Mouse (Mus musculus): ENCODE measurements around the gene Tax1bp3.

Gene Tax1bp3

DNA sequence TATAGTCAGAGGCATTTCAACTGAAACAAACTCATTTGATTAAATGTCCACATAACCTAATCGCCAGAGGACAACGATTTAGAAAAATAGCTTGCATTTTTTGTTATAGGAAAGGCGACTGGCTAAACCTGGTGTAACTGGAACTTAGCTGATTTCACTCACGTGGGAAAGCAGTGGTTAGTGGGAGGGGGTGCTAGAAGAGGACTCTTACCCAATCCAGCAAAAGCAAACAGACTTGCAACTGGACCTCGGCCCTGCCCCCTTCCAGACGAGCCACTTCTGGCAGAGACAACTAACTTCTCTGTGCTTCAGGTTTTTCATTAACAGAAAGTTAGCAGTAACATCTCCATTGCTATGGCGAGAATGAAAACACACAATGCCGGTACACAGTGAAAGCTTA is 1.3 kb upstream of the Tax1bp3 start:
- no peak for DNase-seq (ENCODE audit: low spot score in 2 of 2)

DNA sequence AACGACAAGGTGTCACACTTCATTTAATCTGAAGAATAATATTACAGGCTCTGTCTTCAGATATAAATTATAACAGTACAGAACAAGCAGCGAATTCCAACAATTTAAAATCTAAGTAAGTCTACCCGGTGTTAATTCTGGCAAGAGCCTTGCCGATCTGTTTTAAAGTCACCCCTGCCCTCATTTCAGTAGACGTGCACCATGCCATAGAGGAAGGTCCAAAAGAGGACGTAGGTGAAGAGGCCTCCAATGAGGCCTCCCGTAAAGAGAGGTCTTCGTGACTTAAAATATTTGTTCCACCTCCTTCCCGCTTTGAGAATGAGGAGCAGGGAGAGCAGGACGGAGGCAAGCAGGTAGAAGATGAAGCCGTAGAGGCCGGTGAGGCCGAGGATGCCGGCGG is 697 bp upstream of the Tax1bp3 start:
- no peak for DNase-seq (ENCODE audit: low spot score in 2 of 2)

DNA sequence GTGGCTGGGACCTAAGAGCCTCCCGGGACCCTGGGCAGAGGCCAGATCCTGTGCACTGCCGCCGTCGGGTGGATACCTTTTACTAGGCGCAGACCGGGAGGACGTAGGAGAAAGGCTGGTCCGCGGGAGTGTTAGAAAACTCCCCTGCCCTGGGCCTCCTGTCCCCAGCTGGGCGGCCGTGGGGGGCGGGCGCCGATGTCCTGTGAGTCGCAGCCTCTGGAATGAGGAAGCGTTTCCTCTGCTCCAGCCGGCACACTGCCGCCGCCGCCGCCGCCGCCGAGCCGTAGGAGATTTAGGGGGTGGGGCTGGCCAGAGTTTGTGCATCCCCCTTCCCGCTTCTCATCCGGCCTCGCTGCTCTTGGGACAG is 609 bp downstream of the Tax1bp3 start:
- peak; percentile 84 to 89 for DNase-seq (ENCODE audit: low spot score in 2 of 2)

DNA sequence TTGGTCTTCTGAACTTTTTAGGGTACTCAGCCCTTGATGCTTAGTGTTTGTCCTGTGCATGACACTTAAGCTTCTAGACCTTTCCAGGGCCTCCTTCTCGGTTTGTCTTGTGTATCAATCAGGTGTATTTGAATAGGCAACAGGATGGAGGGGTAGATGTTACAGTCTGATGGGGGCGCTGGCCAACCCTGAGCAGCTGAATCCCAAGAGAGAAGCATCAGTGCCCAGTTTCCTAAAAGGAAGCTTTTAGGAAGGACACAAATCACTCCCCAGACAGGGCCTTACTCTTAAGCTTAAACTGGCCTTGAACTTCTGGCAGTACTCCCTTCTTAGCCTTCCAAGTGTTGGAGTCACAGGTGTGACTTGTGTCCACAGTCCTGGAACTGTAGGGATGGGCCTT is 1.0 kb downstream of the Tax1bp3 start:
- no peak for DNase-seq (ENCODE audit: low spot score in 2 of 2)

DNA sequence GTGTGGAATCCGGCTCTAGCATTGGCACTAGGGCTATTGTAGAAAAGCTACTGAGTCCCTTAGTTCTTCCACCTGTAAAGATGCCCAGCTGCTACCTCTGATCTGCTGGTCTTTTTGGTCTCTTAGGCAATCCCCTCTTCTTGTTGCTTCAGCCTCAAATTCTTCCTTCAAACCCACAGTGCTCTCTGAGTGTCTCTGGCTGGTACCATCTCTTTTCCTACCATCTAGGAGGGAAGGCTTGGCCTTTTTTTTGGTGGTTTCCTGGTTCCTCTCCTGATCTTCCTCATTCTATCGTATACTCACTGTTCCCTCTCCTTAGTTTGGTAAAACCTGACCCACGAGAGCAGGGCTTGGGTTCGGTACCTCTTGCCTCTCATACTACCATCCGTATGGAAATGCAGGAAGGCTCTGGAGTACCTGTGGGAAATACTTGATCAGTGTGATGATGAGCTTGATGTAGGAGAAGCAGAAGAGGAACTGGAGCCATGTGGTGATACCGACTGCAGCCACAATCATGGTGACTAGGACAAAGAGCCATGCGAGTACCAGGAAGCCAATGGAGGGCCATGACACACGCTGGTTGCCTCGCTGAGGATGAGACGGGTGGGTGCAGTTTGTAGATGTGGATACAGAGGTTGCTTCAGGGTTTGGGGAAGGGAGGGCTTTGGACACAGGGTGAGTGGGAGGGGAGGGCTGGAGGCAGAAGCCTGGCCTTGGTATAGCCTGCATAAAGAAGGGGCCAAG is 9.2 kb downstream of the Tax1bp3 start:
- no peak for DNase-seq (ENCODE audit: low spot score in 2 of 2)

DNA sequence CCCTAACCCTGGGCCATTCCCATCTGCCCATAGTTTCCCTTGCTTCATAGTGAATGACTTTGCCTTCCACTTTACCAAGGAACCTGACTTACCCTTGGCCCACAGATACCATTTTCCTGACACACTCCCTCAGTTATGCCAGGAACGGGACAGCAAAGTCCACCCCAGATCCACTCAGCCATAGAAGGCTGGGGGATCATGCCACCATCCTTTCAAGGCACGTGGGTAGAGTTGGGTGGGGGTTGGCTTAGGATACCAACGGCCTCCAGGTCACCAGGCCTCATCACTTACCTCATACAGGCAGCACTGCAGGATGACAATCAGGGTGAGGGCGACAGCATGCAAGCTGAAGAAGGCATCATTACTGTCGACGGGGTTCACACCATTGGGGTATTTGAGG is 10.3 kb downstream of the Tax1bp3 start:
- no peak for DNase-seq (ENCODE audit: low spot score in 2 of 2)

DNA sequence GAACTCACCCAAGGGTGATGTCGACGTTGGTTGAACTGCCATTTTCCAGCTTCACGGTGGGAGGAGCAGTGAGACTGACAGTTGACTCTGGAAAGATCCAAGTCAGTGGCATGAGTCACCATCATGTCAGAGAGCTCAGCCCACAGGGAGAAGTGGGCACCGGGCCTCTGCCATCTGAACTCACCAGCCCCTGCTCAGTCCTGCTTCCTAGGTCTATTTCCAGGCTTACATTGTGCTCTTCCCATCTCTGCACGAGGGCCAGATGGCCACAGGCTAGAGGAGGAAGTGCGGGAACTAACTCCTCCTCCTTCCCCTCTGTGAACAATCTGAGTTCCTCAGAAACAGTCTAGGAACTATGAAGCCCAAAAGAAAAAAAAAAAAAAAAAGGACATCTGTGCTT is 16.2 kb downstream of the Tax1bp3 start:
- DNase-seq (ENCODE audit: low spot score in 2 of 2) = no peak

DNA sequence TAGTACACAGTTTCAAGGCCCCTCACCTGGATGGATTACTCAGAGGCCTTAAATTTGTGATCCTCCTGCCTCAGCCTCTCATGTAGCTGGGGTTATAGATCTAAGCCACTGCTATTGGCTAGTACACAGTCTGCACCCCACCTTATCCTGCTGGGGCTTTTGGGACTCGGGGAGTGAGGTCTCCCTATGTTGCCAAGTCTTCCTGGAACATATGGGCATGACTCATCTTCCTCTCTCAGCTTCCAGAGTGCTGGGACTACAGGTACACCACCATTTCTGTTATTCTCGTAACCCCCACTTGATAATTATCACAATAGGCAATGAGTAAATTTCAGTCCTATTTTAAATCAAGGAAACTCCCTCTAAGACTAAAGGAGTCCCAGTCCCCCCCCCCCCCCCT is 17.6 kb downstream of the Tax1bp3 start:
- DNase-seq (ENCODE audit: low spot score in 2 of 2) = no peak

DNA sequence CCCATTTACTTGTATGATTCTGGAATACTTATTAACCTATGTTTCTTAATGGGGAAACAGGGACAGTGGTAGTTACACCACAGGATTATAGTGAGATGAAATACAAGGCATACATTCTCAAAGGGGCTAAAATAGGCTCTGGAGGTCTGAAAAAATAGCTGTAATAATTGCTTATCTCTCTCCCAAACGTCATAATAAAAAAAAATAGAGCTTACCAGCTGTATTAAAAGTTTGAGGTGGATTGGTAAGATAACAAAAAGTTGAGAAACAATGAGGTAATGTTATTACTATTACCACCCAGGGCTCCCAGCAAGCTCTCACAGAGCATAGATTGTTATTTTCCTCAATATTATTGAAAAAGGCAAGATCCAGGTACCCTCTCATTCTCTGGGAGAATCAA is 21.3 kb downstream of the Tax1bp3 start:
- no peak for DNase-seq (ENCODE audit: low spot score in 2 of 2)

DNA sequence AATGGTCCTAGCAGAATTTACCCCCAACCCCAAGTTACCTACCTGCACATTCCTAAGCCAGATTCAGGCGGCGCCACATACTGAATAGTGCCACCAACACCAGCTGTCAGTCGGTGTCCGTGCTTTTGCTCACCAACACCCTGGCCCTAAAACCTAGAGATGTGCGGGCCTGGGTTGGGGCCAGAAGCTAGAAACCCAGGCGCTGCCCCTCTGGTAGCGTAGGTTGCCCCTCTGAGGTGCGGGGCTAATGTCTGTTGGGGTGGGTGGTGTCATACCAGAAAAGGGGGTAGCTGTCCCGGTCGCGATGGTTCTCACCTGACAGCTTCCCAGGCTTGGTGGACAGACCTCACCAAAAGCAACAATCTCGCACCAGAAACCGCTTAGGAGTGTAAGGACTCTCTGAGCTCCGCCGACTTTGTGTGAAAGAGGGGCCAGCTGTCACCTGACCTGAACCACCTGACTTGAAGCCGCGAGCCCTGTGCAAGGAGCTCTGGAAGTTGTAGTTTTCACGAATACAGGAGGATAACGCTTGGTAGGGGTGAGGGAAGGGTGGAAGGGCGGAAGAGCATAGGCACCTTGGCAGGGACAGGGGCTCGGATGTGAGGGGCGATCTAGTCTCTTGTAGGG is 21.8 kb downstream of the Tax1bp3 start, which contains the start of gene Ctns:
Gene Ctns, minus strand, starts transcription at position 440 of the 627 bp plus-strand sequence.
- peak; percentile 75 to 79 for DNase-seq (ENCODE audit: low spot score in 2 of 2)

DNA sequence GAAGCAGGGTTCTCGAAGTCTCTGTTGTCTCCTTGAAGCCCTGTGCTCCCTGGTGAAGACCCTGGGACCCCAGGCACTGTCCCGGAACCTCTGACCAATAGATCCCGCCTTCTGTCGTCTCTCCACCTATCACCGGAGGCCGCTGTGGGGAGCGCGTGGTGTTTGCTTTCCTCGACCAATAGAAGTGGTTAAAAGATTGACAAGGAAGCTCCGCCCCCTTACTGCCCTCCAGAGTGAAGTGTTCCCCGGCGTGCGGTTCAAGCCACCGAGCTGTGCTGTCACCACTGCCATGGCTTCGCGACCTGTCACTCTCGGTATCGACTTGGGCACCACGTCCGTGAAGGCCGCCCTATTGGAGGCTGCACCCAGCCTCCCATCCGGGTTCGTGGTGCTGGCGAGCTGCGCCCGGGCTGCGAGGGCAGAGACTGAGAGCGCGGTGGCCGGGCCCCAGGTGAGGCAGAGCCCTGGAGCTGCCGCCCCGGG is 22.4 kb downstream of the Tax1bp3 start, which contains the start of gene Shpk:
Gene Shpk, plus strand, starts transcription at position 231 of the 483 bp plus-strand sequence.
- DNase-seq (ENCODE audit: low spot score in 2 of 2) = peak; percentile 88 to 93

DNA sequence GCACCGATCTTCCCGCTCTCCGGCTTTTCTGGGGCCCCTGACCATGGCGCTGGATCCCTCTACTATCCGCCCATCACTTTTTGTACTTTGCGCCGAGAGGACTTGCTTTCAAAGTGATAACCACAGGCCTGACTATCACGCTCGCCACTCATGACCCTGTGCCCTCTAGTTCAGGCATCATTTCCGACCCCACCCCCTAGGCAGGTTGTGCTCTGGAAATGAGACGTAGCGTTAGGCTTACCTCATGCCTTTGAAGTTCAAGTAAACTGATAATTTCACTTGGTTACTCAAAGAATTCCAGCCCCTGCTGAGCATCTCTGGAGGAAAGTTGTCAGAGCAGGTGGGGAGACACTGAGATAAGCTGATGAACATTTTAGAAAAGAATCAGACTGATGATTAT is 23.0 kb downstream of the Tax1bp3 start:
- no peak for DNase-seq (ENCODE audit: low spot score in 2 of 2)

DNA sequence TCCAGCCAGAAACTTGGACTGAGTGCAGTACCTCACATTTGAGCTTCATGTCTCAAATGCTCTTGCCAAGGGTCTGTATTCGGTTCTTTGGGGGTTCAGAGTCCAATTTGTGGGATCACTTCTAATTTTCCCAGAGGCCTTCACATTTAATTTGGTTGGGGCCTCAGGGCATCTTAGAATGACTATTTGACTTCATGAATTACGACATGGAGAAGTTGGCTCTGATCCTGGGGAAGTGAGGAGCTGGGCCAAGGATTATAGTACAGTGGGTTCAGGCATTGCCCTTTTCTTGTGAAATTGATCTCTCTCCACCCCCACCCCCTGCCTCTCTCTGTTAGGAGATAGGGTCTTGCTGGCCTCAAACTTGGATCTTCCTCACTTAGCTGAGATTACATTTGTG is 24.1 kb downstream of the Tax1bp3 start:
- DNase-seq (ENCODE audit: low spot score in 2 of 2) = no peak

DNA sequence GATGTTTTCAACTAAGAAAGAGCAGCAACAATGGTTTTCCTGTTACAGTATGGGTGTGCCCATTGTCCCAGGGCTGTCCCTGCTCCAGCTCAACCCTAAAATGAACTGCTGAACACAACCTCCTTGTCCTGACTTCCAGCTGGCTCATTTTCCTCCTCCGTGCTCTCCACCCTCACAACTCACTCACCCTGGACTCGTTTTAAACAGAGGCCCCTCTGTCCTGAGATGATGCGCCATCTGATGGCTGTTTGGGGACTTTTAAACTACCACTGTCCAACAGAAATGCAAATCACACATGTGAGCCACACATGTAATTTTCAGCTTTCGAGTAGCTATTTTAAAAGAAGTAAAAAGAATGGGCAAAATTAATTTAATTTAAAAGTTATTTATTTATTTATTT is 24.7 kb downstream of the Tax1bp3 start:
- DNase-seq (ENCODE audit: low spot score in 2 of 2) = no peak

DNA sequence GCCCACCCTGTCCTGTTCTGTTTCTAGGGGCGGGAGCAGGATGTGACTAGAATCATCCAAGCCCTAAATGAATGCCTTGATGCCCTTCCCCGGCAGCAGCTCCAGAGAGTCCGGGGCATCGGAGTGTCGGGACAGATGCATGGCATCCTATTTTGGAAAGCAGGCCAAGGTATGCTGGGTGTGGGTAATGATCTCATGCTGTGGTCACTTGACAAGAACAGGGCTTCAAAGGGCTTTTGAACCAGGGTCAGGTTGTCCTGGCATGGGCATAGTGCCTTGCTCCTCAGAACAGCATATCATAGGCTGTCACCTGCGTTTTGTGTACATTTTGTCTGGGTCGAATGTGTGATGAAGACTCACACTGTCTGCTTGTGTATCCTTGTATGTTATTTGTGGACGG is 27.0 kb downstream of the Tax1bp3 start:
- DNase-seq (ENCODE audit: low spot score in 2 of 2) = no peak

DNA sequence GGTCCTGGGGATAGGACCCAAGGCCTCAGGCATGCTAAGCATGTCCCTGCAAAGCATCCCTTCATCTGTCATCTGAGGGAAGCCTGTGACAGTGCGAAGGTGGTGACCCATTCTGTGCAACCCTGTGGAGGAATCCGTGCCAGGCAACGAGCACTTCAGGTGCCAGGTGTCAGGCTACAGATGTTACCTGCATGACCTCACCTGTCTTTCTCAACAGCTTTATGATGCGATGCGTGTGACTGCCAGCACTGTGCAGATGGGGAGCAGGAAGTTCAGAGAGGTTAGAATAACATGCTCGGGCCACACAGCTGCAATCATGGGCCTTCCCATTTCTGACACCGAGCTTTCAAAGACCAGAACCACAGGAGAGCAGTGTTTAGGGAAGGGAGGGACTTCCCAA is 28.3 kb downstream of the Tax1bp3 start:
- DNase-seq (ENCODE audit: low spot score in 2 of 2) = no peak

DNA sequence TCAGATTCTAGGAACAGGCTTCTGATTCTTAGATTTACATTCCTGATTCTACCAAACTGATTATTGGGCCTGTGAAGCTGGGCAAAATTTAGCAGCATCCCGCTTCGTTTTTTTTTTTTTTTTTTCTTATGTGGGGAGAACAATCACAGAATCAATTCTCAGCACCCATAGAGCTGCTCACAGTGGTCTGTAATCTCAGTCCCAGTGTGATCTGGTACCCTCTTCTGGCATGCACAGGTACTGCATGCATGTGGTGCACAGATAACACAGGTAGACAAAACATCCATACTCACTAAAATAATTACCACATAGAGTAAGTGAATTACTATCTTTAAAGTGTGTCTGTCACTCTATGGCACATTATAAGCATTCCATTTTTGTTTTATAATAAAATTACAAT is 30.7 kb downstream of the Tax1bp3 start:
- DNase-seq (ENCODE audit: low spot score in 2 of 2) = no peak

DNA sequence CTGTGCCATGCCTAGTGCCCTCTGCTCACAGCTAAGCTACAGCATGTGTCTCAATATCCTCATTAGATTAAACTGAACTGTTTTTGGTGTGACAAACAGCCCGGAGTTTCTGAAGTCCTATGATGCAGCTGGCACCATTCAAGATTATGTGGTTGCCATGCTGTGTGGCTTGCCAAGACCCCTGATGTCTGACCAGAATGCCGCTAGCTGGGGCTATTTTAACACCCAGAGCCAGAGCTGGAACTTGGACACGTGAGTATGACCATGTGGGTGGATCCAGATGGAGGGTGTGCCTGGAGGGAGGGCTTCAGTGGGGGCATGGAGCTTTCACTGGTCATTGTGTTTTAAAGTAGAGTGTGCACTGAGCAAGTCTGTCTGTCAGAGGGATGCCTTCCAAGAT is 37.1 kb downstream of the Tax1bp3 start:
- no peak for DNase-seq (ENCODE audit: low spot score in 2 of 2)

DNA sequence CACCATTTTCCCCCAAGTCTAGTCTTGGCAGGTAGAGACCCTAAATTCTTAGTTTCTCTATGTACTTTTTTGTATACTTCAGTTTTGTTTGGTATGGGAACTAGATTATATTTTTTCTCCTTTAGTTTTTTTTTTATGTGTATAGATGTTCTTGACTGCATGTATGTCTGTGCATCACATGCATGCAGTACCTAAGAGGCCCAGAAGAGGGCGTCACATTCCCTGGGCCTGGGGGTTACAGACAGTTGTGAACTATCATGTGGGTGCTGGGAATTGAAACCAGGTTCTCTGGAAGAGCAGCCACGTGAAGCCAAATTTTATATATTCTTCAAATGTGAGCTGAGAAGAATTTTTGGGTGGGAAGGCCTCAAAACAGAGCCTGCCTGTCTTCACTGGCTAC is 42.8 kb downstream of the Tax1bp3 start:
- no peak for DNase-seq (ENCODE audit: low spot score in 2 of 2)

DNA sequence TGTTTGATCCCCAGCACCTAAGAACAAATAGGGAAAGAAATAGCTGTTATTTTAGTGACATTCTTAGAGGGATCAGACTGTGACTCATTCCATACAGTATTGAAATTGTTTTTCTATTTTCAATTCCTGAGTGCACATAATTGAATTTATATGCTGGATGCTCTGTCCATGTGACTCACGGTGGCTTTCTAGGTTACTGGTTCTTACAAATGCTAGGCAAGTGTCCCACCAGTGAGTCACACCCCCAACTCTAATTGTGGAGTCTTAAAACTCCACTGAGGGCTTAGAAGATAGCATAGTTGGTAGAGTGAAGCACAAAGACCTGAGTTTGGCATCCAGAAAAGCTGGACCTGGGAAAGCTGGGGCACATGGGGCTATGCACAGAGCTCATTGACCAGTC is 43.8 kb downstream of the Tax1bp3 start:
- DNase-seq (ENCODE audit: low spot score in 2 of 2) = no peak

DNA sequence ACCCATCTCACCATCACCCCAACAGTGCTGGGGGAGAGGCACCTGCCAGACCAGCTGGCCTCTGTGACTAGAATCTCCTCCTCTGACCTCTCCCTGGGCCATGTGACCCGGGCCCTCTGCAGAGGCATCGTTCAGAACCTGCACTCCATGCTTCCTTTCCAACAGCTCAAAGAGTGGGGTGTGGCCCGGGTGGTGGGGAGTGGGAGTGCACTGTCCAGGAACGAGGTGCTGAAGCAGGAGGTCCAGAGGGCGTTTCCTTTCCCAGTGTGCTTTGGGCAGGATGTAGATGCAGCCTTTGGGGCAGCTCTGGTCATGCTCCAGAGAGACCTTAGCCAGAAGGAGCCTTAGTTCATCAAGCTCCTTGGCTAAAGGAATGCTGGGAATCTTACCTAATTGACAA is 46.0 kb downstream of the Tax1bp3 start:
- no peak for DNase-seq (ENCODE audit: low spot score in 2 of 2)

DNA sequence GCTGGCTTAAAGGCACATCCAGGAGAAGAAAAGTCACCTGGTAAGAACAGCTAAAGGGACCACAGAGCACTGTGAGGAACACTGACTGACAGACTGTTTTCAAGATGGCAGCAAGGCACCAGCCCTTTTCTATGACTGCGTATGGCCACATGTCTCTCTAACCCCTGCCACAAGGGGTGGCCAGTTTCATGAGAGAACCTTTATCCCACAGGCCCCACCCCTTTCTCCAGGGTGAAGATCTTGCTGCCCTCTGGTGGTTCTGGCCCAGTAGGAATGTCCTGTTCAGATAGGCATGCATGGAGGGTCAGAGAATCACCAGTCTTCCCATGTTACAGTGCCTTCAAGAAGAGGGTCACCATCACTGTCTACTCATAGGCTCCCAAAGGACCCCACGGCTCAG is 47.1 kb downstream of the Tax1bp3 start:
- DNase-seq (ENCODE audit: low spot score in 2 of 2) = no peak

DNA sequence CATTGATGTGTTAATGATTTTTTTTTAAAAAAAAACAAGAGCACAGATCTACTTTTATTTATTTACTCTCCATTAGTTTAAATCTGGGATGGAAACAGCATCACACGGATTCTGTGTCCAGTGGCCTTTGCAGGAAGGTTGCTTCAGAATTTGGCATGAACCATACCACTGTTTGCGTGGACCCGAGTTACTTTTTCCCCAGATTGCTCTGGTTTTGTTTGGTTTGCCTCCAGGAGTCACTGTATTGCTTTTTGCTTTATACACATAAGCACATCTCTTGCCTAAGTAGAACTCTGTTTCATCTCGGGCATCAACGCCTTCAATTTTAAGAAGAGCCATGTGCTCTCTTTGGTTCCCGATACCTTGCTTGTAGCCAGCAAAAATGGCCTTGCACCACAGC is 49.0 kb downstream of the Tax1bp3 start:
- DNase-seq (ENCODE audit: low spot score in 2 of 2) = no peak

DNA sequence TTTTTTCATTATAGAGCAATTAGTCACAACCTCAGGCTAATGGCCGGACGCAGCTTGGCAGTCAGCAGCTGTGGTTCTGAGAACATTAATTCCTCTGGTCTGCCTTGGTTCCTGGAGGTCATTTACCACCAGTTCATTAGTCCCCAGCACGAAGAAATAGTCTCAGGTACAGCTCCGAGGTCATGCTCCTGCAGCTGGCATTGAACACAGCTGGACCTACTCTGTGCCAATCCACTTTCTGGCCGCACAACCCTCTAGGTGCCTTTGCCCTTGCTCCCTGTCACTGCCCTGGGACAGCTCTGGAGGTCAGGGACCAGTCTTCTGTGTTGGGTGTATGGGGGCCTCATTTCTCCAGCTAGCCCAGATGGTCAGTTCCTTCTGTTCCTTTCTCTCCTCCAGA is 52.0 kb downstream of the Tax1bp3 start:
- no peak for DNase-seq (ENCODE audit: low spot score in 2 of 2)
